Mouse (Mus musculus) neural tube, embryonic 13.5 days (tissue): ENCODE data around the gene Ccdc173. TPM values are rescaled to one million over a fixed set of nuclear protein-coding genes. Genes with fewer than 3 reads are reported as not detected.

Source experiments
- ATAC-seq: fragments of 200-750 bp; cut with Nextera tagmentation; 2 replicates; pipeline ENCODE4 v1.8.0; 2017; ENCODE audit warnings: low read depth, mild to moderate bottlenecking, moderate TSS enrichment, moderate library complexity
- H3K27ac ChIP-seq: fragments of 300-500 bp; sonication (generic); replicated peaks from 2 replicates; pipeline ENCODE4 v1.5.1; 2015; ENCODE audit warnings: moderate library complexity, mild to moderate bottlenecking, inconsistent platforms
- H3K27me3 ChIP-seq: fragments of 300-500 bp; sonication (generic); 2 replicates; pipeline ENCODE4 v1.6.1; 2015; ENCODE audit warnings: mild to moderate bottlenecking, inconsistent platforms
- H3K36me3 ChIP-seq: fragments of 300-500 bp; sonication (generic); 2 replicates; pipeline ENCODE4 v1.6.1; 2015; ENCODE audit warnings: mild to moderate bottlenecking, inconsistent platforms
- H3K4me1 ChIP-seq: fragments of 300-500 bp; sonication (generic); replicated peaks from 2 replicates; pipeline ENCODE4 v1.6.1; 2015; ENCODE audit warnings: inconsistent platforms
- H3K4me2 ChIP-seq: fragments of 300-500 bp; sonication (generic); 2 replicates; pipeline ENCODE4 v1.6.1; 2015; ENCODE audit warnings: inconsistent platforms, mild to moderate bottlenecking, moderate library complexity
- H3K4me3 ChIP-seq: fragments of 300-500 bp; sonication (generic); 2 replicates; pipeline ENCODE4 v1.5.1; 2015; ENCODE audit warnings: mild to moderate bottlenecking, inconsistent platforms
- H3K9ac ChIP-seq: fragments of 300-500 bp; sonication (generic); 2 replicates; pipeline ENCODE4 v1.6.1; 2015; ENCODE audit warnings: moderate library complexity, mild to moderate bottlenecking, inconsistent platforms
- H3K9me3 ChIP-seq: fragments of 300-500 bp; sonication (generic); 2 replicates; pipeline ENCODE4 v1.6.1; 2016; ENCODE audit warnings: inconsistent platforms
- WGBS: fragments of 180-500 bp; shearing (Covaris S2); methylation state at CpG from one replicate; pipeline ENCODE4 v1.1.7; 2015; 5-methylcytosine and 5-hydroxymethylcytosine counted together
- polyA plus RNA-seq: library from polyadenylated mRNA; unstranded; fragments of >200 nt; fragmentation: Nextera tagmentation; extraction: Ambion mirVana; gene quantifications from 2 replicates; pipeline ENCODE4 v1.2.1, GENCODE M21; 2015

The Ccdc173 gene
- polyA plus RNA-seq, 1 experiment from 2014 or later, result 3.1 TPM

DNA sequence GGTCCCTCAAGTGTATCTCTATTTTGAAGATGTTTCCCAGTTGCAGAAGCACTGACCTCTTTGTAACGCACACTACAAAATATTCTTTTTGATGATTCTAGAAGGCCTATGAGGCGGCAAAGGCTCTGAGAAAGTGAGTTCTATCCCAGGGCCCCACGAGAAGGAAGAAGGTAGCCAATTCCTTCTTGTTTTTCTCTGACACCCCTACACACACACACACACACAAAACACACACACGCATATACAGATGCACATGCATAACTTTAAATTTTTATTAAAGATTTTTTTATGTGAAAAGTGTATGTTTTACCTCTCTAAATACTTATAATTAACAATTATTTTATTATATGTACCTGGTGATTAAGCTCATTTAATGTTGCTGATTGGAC lies 75.8 kb downstream of the Ccdc173 start:
- ATAC-seq, result peak; percentile 73

DNA sequence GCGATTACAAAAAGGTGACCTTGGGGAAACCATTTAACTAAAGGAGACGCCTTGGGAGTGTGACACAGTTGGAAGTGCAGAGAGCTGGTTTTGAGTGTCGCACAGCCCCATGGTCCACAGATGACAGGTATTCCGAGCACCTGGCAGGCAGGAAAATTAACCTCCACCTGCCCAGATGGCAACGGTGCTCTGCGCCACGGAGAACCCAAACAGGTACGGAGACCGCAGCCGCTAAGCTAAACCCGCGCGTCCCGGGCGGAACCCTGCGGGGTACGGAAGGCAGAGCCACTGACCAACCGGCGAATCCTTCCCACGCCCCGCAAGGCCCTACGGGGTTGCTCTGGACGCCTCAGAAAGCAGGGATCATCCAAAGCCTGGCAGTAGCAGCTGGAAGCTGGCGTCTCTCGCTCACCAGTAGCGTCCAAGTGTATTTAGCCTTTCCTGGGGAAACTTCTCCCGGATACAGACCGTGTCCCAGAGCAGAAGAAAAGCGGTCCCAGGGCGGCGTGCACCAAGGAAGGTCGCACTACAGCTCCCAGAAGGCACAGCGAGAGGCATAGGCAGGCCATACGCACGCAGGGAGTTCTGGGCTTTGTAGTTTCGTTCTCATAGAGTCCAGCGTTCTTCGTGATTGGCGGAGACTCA lies 76.3 kb downstream of the Ccdc173 start, which contains the start of gene Fastkd1:
Fastkd1 (minus strand) TSS at position 536 of the 645 bp plus-strand sequence.
- Histone ChIP-seq H3K27ac (peak within 1 kb of the TSS; percentile 30; the same call in 1 of the 2 replicates), H3K27me3 (peaks cover 6% of the 10 kb centered on the region), H3K36me3 (peaks cover 12% of the 10 kb centered on the region), H3K9me3 (no peaks in the 10 kb centered on the region), H3K9ac (peak within 1 kb of the TSS; percentile 84), H3K4me1 (peaks cover 10% of the 10 kb centered on the region), H3K4me3 (peak within 1 kb of the TSS; percentile 66), H3K4me2 (peak within 1 kb of the TSS; percentile 84)
- WGBS, result 1% methylated on average over 39 of the region's 39 CpGs
- ATAC-seq, result peak; percentile 100

More for the DNA sequence above, 75.8 kb downstream of the Ccdc173 start:
- Histone ChIP-seq H3K9me3 (no peaks in the 10 kb centered on the region), H3K9ac (no peak overlapping the region), H3K27me3 (peaks cover 6% of the 10 kb centered on the region), H3K27ac (no peak overlapping the region), H3K4me2 (peak overlapping the region; percentile 84), H3K4me1 (peaks cover 10% of the 10 kb centered on the region), H3K4me3 (peak overlapping the region; percentile 66), H3K36me3 (peaks cover 12% of the 10 kb centered on the region; the same call in 1 of the 2 replicates)
- 38% methylated on average over 4 of the region's 4 CpGs for WGBS

DNA sequence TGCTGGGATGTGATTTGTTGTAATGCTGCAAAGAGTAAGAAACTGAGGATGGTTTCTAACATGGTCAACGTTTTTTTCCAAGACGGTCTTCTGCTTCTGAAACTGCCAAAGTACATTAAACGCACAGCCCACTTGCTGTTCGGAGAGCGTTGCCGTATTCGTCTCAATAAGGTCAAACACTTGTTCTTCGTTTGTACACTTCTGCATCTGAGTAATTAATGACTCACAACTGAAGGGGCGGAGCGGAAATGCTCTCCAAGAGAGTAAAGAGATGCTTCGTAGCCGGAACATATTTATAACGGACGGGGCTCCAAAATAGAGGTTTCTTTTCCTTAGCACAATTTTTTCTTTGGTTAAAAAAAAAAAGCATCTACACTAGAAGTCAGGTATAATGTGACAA lies 77.2 kb downstream of the Ccdc173 start:
- Histone ChIP-seq H3K9me3 (no peaks in the 10 kb centered on the region), H3K27me3 (peaks cover 6% of the 10 kb centered on the region), H3K4me2 (peak overlapping the region; percentile 84), H3K36me3 (peaks cover 16% of the 10 kb centered on the region), H3K9ac (no peak overlapping the region), H3K4me3 (no peak overlapping the region), H3K4me1 (peaks cover 10% of the 10 kb centered on the region), H3K27ac (no peak overlapping the region)
- no peak for ATAC-seq
- 88% methylated on average over 14 of the region's 14 CpGs for WGBS

Other genes with a start within 250 kb of the Ccdc173 start
- gene Lrp2, start 203.5 kb downstream of the Ccdc173 start, polyA plus RNA-seq, result 0.39 and 0.59 TPM in 2 replicates
- 22.4 and 25.8 TPM in 2 replicates for gene Bbs5, start 142.4 kb downstream of the Ccdc173 start, polyA plus RNA-seq
- gene Klhl41, start 119.5 kb downstream of the Ccdc173 start, polyA plus RNA-seq, result 0.99 and 3.6 TPM in 2 replicates
- 14.4 and 14.8 TPM in 2 replicates for gene Fastkd1, start 76.1 kb downstream of the Ccdc173 start, polyA plus RNA-seq
- 103 and 119 TPM in 2 replicates for gene Ppig, start 67.0 kb downstream of the Ccdc173 start, polyA plus RNA-seq
- gene Phospho2, start within 50 bp of the Ccdc173 start, polyA plus RNA-seq, result 38.2 and 39.0 TPM in 2 replicates
- 57.9 and 67.3 TPM in 2 replicates for gene Klhl23, start 32.4 kb upstream of the Ccdc173 start, polyA plus RNA-seq
- 341 and 352 TPM in 2 replicates for gene Ssb, start 72.0 kb upstream of the Ccdc173 start, polyA plus RNA-seq
- gene Mettl5, start 96.0 kb upstream of the Ccdc173 start, polyA plus RNA-seq, result 26.9 and 31.0 TPM in 2 replicates
- 15.8 and 18.0 TPM in 2 replicates for gene Ubr3, start 107.7 kb upstream of the Ccdc173 start, polyA plus RNA-seq
- gene Myo3b, start 249.6 kb upstream of the Ccdc173 start, polyA plus RNA-seq, result 0.04 and 0.10 TPM in 2 replicates